Mouse (Mus musculus) adrenal gland, adult 8-10 months (tissue): ENCODE results near the gene Ppp1r16b. TPM values are rescaled to one million over a fixed set of nuclear protein-coding genes. Genes with fewer than 3 reads are reported as not detected.

Experiments
- DNase-seq: peaks from one replicate; pipeline ENCODE4 v3.0.0; 2022
- microRNA-seq, 2 experiments: library from miRNA; unstranded; fragments of <30 nt; microRNA quantifications; one replicate each; pipeline ENCODE4 v1.2.0; 2022
- total RNA-seq, 4 experiments: library from RNA; stranded (reverse); gene quantifications; 2 replicates each; pipeline ENCODE4 v1.2.4; 2022

Gene Ppp1r16b
- total RNA-seq, 4 experiments from 2014 or later = 9.9 to 13.8 (median 11.1) TPM

GRCm38 (mm10) chr2:158770126-158770757 lies 105.0 kb downstream of the Ppp1r16b start:
- DNase-seq = no peak

GRCm38 (mm10) chr2:158771066-158771763 lies 106.0 kb downstream of the Ppp1r16b start:
- no peak for DNase-seq

GRCm38 (mm10) chr2:158772808-158773207 lies 107.6 kb downstream of the Ppp1r16b start:
- DNase-seq = no peak

GRCm38 (mm10) chr2:158774886-158775285 lies 109.7 kb downstream of the Ppp1r16b start:
- no peak for DNase-seq

GRCm38 (mm10) chr2:158776716-158777115 lies 111.5 kb downstream of the Ppp1r16b start:
- no peak for DNase-seq

GRCm38 (mm10) chr2:158777490-158777889 lies 112.3 kb downstream of the Ppp1r16b start:
- no peak for DNase-seq

GRCm38 (mm10) chr2:158778349-158778748 lies 113.2 kb downstream of the Ppp1r16b start:
- no peak for DNase-seq

GRCm38 (mm10) chr2:158781126-158781525 lies 115.9 kb downstream of the Ppp1r16b start:
- DNase-seq = no peak

- DNase-seq = no peak
Observed at GRCm38 (mm10) chr2:158786927-158787795, 122.0 kb downstream of the Ppp1r16b start.

GRCm38 (mm10) chr2:158794494-158795004 lies 129.4 kb downstream of the Ppp1r16b start, which contains the start of gene Dhx35:
Gene Dhx35, plus strand, starts transcription at chr2:158794807.
- DNase-seq = peak; percentile 93

- peak; percentile 30 for DNase-seq
Observed at GRCm38 (mm10) chr2:158795043-158795442, 129.8 kb downstream of the Ppp1r16b start.

GRCm38 (mm10) chr2:158795875-158796274 lies 130.7 kb downstream of the Ppp1r16b start:
- DNase-seq = no peak

- no peak for DNase-seq
Observed at GRCm38 (mm10) chr2:158799328-158799727, 134.1 kb downstream of the Ppp1r16b start.

GRCm38 (mm10) chr2:158800788-158801187 lies 135.6 kb downstream of the Ppp1r16b start:
- DNase-seq = no peak

GRCm38 (mm10) chr2:158803575-158803974 lies 138.4 kb downstream of the Ppp1r16b start:
- no peak for DNase-seq

GRCm38 (mm10) chr2:158815686-158816085 lies 150.5 kb downstream of the Ppp1r16b start:
- DNase-seq = no peak

Small RNA genes within 50 kb of the gene (microRNA-seq; reads per million reads assigned to microRNA genes)
- gene Gm26141 (0 reads per million in 2 experiments), gene Mir3474 (1.6 to 3.5 reads per million in 2 experiments)

Other genes starting within 250 kb of the Ppp1r16b start
- gene Adig, start 162.8 kb upstream of the Ppp1r16b start, total RNA-seq = 10 to 100 TPM in 3 of 4 experiments, 1 to 10 TPM in 1; 6.9 to 56.3 (median 40.8) TPM
- gene Arhgap40, start 152.6 kb upstream of the Ppp1r16b start, total RNA-seq = not detected
- under 1 TPM in 2 of 4 experiments, not detected in 2; 0.11 to 0.17 TPM for gene Slc32a1, start 54.6 kb upstream of the Ppp1r16b start, total RNA-seq
- gene Actr5, start 40.5 kb upstream of the Ppp1r16b start, total RNA-seq = 10 to 100 TPM; 13.2 to 19.7 (median 14.6) TPM
- gene Fam83d, start 102.7 kb downstream of the Ppp1r16b start, total RNA-seq = under 1 TPM; 0.49 to 0.80 (median 0.65) TPM
- 10 to 100 TPM; 12.7 to 24.7 (median 17.1) TPM for gene Dhx35, start 129.4 kb downstream of the Ppp1r16b start, total RNA-seq